Mouse (Mus musculus) midbrain, embryonic 16.5 days (tissue): ENCODE measurements at regions not wholly inside any gene's neighbourhood (a gene's known extent, or its start where the extent isn't known, plus 50 kb on each side); places are given as distances from the start of the nearest gene placed in this dataset.
A peak's percentile ranks its signal among the peaks of the same experiment; 100 is the strongest.

Experiments used
- ATAC-seq: fragments of 200-750 bp; cut with Nextera tagmentation; 2 replicates; pipeline ENCODE4 v1.8.0; 2017; ENCODE audit warnings: moderate TSS enrichment
- H3K27ac ChIP-seq: fragments of 300-500 bp; sonication (generic); 2 replicates; pipeline ENCODE4 v1.5.1; 2014; ENCODE audit warnings: mild to moderate bottlenecking, low read length, mixed read lengths
- H3K27me3 ChIP-seq: fragments of 300-500 bp; sonication (generic); 2 replicates; pipeline ENCODE4 v1.6.1; 2014; ENCODE audit warnings: low read depth, low read length, mixed read lengths; ENCODE audit not compliant: control insufficient read depth, insufficient read depth
- H3K36me3 ChIP-seq: fragments of 300-500 bp; sonication (generic); 2 replicates; pipeline ENCODE4 v1.6.1; 2014; ENCODE audit warnings: mild to moderate bottlenecking, low read length, moderate library complexity, mixed read lengths; ENCODE audit not compliant: control insufficient read depth, insufficient read depth
- H3K4me1 ChIP-seq: fragments of 300-500 bp; sonication (generic); 2 replicates; pipeline ENCODE4 v1.6.1; 2014; ENCODE audit warnings: mild to moderate bottlenecking, low read length, mixed read lengths; ENCODE audit not compliant: control insufficient read depth, insufficient read depth
- H3K4me2 ChIP-seq: fragments of 300-500 bp; sonication (generic); 2 replicates; pipeline ENCODE4 v1.6.1; 2014; ENCODE audit warnings: mild to moderate bottlenecking, low read length, mixed read lengths
- H3K4me3 ChIP-seq: fragments of 300-500 bp; sonication (generic); 2 replicates; pipeline ENCODE4 v1.5.1; 2014; ENCODE audit warnings: low read depth, mild to moderate bottlenecking, low read length, moderate library complexity, mixed read lengths
- H3K9ac ChIP-seq: fragments of 300-500 bp; sonication (generic); 2 replicates; pipeline ENCODE4 v1.6.1; 2014; ENCODE audit warnings: low read depth, low read length, mixed read lengths
- H3K9me3 ChIP-seq: fragments of 300-500 bp; sonication (generic); replicated peaks from 2 replicates; pipeline ENCODE4 v1.6.1; 2014; ENCODE audit warnings: mild to moderate bottlenecking, low read length, mixed read lengths; ENCODE audit not compliant: control insufficient read depth, poor library complexity, severe bottlenecking
- WGBS: fragments of 180-500 bp; shearing (Covaris S2); extraction: QIAGEN DNeasy Blood & Tissue Kit; methylation state at CpG from one replicate; pipeline ENCODE4 v1.1.7; 2014; 5-methylcytosine and 5-hydroxymethylcytosine counted together

DNA sequence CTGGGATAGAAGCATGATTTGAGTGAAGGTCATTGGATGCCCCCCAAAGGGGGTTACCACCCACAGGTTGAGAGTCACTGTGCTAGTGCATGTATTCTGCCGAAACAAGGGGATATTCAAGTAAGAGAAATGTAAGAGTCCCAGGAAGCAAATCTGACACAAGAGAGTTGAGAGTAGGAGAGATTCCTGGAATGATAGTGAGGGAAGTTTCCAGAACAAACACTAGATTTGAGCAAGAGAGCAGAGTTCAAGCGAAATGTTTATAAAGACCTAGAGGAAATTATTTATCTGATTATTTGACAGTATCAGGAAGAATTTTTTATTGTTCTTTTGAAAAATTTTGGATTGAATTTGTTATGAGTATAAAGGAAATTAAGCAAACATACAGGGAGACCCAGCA lies 189.0 kb upstream of the Sash1 start:
- no peaks in the 10 kb centered on the region for H3K9me3 ChIP-seq
- H3K27ac ChIP-seq: no peak overlapping the region
- no peaks in the 10 kb centered on the region for H3K36me3 ChIP-seq
- WGBS: 99% methylated on average over 2 of the region's 2 CpGs
- H3K27me3 ChIP-seq: no peaks in the 10 kb centered on the region
- no peaks in the 10 kb centered on the region for H3K4me1 ChIP-seq
- ATAC-seq: no peak
- no peak overlapping the region for H3K4me2 ChIP-seq
- H3K9ac ChIP-seq: no peak overlapping the region
- H3K4me3 ChIP-seq: no peak overlapping the region

DNA sequence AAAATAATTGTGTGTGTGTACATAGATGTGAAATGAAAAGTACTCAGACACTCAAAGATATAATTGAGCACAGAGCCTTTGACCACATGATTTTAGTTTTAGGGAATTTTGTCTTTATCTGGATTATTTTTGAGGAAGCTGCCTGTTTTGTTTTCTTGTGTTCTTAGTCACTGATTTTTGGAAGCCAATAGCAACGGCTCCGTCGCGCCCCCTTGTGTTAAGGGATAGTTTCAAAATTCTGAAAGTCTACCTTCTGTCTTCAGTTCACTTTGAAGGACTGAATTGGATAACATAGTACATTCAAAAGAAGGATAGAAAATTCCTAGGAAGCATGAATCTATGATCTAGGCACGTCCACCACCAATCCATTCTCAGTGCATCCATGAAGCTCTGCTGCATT lies 185.8 kb upstream of the Sash1 start:
- Histone ChIP-seq H3K4me3 (no peak overlapping the region), H3K27ac (no peak overlapping the region), H3K4me2 (no peak overlapping the region), H3K36me3 (no peaks in the 10 kb centered on the region), H3K9me3 (no peaks in the 10 kb centered on the region), H3K27me3 (no peaks in the 10 kb centered on the region), H3K9ac (no peak overlapping the region), H3K4me1 (0 out of 2 replicates have a peak, but pooled peaks cover 3% of the 10 kb centered on the region)
- no peak for ATAC-seq
- WGBS: 33% methylated on average over 5 of the region's 5 CpGs

DNA sequence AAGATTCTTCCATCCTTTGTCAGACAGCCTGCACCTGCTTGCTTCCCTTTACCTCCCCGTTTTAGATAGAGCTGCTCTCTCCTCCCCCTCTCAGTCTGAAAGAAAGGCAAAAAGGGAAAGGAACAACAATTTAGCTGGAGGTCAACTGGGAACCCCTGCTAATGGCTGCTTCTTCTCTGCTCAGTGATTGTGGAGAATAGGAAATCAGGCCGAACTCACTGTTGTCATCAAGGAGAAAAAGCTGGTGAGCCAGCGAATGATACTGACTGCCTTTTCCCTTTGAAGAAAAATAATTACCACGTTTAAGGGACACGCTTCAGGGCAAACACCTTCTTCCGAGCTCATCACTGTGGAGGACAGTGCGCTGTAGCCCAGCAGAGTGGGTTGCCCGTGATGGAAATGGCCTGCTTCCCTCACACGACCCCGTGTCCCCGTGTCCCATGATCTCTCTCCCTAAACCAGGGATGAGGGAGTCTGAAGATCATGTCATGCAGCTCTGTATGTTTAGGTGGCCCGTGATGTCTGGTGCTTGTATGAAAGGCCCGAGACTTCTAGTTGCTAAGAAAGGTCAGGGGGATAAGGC lies 183.8 kb upstream of the Sash1 start:
- no peak overlapping the region for H3K4me3 ChIP-seq
- no peaks in the 10 kb centered on the region for H3K36me3 ChIP-seq
- no peaks in the 10 kb centered on the region for H3K9me3 ChIP-seq
- H3K4me1 ChIP-seq: 0 out of 2 replicates have a peak, but pooled peaks cover 3% of the 10 kb centered on the region
- ATAC-seq: no peak
- H3K27me3 ChIP-seq: no peaks in the 10 kb centered on the region
- no peak overlapping the region for H3K27ac ChIP-seq
- WGBS: 59% methylated on average over 13 of the region's 13 CpGs
- no peak overlapping the region for H3K4me2 ChIP-seq
- H3K9ac ChIP-seq: no peak overlapping the region

DNA sequence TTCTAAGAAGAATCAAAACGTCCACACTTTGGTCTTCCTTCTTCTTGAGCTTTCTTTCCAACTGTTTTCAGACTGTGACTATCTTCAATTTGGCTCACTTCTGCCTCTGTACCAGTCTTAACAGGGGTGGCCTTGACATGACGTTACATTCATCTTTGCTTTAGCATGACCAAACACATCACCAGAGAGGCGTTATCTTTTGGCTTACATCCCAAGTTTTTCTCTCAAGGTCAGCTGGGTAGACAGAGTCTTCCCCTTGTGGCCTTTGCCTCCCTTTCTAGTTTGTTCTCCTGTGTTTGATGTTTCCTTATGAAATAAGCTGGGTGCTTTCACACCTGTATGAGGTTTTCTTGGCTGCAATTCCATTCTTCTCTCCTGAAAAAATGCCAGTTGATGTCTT lies 180.7 kb upstream of the Sash1 start:
- H3K27me3 ChIP-seq: no peaks in the 10 kb centered on the region
- 0 out of 2 replicates have a peak, but pooled peaks cover 3% of the 10 kb centered on the region for H3K4me1 ChIP-seq
- H3K36me3 ChIP-seq: no peaks in the 10 kb centered on the region
- H3K27ac ChIP-seq: no peak overlapping the region
- no peak overlapping the region for H3K4me2 ChIP-seq
- ATAC-seq: no peak
- no peak overlapping the region for H3K4me3 ChIP-seq
- H3K9ac ChIP-seq: no peak overlapping the region
- no peaks in the 10 kb centered on the region for H3K9me3 ChIP-seq
- WGBS: 83% methylated on average over 3 of the region's 3 CpGs

DNA sequence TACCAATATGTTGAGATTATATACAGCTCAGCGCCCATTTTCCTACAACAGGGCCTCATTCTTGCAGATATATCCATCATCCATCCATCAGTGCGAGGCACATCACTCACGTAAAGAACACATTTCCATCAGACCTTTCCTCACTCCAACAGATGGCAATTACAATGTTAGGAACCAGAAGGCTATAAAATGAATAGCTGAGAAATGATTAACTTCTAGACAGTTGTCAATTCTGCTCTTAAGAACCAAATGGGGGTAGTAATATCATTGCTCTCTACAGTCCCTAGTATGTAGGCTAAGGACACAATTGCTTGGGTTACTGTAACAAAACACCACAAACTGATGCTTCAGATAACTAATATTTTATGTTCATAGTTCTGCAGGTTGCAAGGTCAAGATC lies 176.1 kb upstream of the Sash1 start:
- Histone ChIP-seq H3K4me2 (no peak overlapping the region), H3K9ac (no peak overlapping the region), H3K4me1 (no peaks in the 10 kb centered on the region), H3K4me3 (no peak overlapping the region), H3K9me3 (no peaks in the 10 kb centered on the region), H3K27me3 (no peaks in the 10 kb centered on the region), H3K27ac (no peak overlapping the region), H3K36me3 (no peaks in the 10 kb centered on the region)
- 93% methylated on average over 3 of the region's 3 CpGs for WGBS
- ATAC-seq: no peak

DNA sequence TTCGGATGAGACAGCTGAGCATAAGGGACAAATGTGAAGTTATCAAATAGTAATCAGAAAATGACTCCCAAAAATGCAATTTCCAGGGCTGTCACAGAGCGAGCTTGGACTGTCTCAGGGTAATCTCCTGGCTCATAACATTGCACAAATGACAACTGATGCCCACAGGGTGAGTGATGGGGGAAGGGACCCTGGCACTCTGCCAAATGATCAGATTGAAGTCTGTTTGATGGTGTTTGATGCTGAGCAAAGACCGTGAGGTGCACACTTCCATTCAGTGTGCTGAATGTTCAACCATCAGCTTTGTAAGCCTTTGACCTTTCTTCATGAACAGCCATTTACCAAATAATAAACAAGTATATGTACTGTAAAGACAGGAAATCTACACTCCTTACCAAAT lies 169.4 kb upstream of the Sash1 start:
- Histone ChIP-seq H3K27me3 (no peaks in the 10 kb centered on the region), H3K4me3 (no peak overlapping the region), H3K36me3 (no peaks in the 10 kb centered on the region), H3K27ac (no peak overlapping the region), H3K4me2 (no peak overlapping the region), H3K4me1 (peaks cover 4% of the 10 kb centered on the region; the same call in 1 of the 2 replicates), H3K9ac (no peak overlapping the region), H3K9me3 (no peaks in the 10 kb centered on the region)
- no peak for ATAC-seq
- WGBS: 49% methylated on average over 3 of the region's 3 CpGs

DNA sequence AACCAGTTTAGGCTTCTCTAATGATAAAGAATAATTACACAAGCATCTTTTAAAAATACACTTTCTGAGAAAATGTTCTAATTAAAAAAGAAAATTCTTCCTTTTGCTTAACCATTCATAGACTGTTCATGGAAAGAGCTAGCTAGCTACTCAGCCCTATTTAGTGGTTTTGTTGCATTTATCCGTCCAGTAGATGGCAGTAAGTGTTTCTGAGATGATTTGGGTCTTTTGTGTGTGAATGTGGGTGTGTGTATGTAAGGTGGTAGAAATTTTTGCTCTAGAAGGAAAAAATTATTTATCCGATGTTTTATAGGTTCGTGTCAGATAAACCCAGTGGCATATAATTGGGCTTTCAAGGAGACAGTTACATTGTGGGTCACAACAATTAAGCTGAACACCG lies 167.5 kb upstream of the Sash1 start:
- peak; percentile 60; the same call in 1 of the 2 replicates for ATAC-seq
- no peak overlapping the region for H3K27ac ChIP-seq
- H3K27me3 ChIP-seq: no peaks in the 10 kb centered on the region
- no peak overlapping the region for H3K4me2 ChIP-seq
- no peak overlapping the region for H3K4me3 ChIP-seq
- H3K4me1 ChIP-seq: peaks cover 4% of the 10 kb centered on the region; the same call in 1 of the 2 replicates
- WGBS: 26% methylated on average over 4 of the region's 4 CpGs
- H3K36me3 ChIP-seq: no peaks in the 10 kb centered on the region
- no peak overlapping the region for H3K9ac ChIP-seq
- no peaks in the 10 kb centered on the region for H3K9me3 ChIP-seq

DNA sequence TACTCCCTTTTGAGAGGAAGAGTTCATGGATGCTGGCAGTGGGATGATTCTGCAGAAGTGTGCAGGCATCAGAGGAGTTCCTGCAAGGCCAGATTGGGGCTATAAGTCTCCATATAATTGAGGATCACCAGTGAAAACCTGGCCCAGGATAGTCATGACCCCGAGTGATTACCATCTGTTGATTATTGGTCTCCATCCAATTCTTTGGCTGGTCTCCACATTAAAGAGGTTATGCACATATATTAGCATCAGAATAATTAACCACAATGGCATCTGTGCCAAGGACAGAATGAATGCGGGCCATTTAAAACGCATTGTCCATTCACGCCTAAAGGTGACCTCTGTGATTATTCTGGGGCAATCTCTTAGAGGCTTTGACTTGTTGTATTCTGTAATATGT lies 161.5 kb upstream of the Sash1 start:
- Histone ChIP-seq H3K4me2 (no peak overlapping the region), H3K4me1 (no peaks in the 10 kb centered on the region), H3K27me3 (no peaks in the 10 kb centered on the region), H3K4me3 (no peak overlapping the region), H3K36me3 (no peaks in the 10 kb centered on the region), H3K9me3 (no peaks in the 10 kb centered on the region), H3K27ac (no peak overlapping the region), H3K9ac (no peak overlapping the region)
- no peak for ATAC-seq
- 62% methylated on average over 4 of the region's 4 CpGs for WGBS

DNA sequence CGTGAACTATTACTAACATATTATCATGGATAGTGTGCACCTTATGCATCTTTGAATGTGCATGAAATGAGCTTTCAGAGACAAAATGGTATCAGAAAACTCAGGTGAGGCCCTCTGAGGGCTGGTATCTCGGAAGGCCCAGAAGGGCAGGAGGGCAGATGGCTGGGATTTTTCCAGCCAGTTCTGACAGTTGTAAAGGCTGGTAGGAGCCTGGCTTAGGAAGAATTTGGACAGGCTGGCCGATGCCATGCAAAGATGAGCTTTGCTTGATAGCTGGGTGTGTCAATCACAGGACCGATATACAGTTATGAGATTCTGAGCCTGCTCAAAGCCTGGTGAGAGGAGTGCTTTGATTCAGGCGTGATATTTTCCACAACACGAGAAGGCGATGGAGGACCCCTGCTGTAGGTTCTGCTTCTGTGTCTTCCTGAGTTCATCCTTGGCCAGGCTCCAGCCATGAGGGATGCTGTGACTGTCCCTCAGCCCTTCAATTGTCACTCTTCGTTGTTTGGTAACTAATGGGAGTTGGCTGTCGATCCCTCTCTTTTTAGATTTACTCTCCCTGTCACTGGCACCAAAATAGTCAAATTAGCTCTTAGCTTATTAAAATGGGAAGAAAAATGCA lies 159.0 kb upstream of the Sash1 start:
- 83% methylated on average over 9 of the region's 9 CpGs for WGBS
- H3K4me2 ChIP-seq: no peak overlapping the region

More for the DNA sequence above, 159.0 kb upstream of the Sash1 start:
- no peak for ATAC-seq
- H3K9me3 ChIP-seq: no peaks in the 10 kb centered on the region
- H3K36me3 ChIP-seq: no peaks in the 10 kb centered on the region
- no peak overlapping the region for H3K9ac ChIP-seq
- no peak overlapping the region for H3K4me3 ChIP-seq
- H3K27ac ChIP-seq: no peak overlapping the region
- H3K4me1 ChIP-seq: no peaks in the 10 kb centered on the region
- H3K27me3 ChIP-seq: no peaks in the 10 kb centered on the region
